Mouse (Mus musculus) brain, embryonic 14.5 days (tissue): ENCODE data around the gene Ss18l2.

Source experiments
- CTCF ChIP-seq: fragments of 200-500 bp; IDR thresholded peaks from 2 replicates; pipeline ENCODE4 v1.5.1; 2012; ENCODE audit warnings: inconsistent platforms, mild to moderate bottlenecking, moderate library complexity, borderline replicate concordance; ENCODE audit not compliant: insufficient read depth, insufficient read length; ENCODE audit errors: extremely low read depth
- POLR2A ChIP-seq: fragments of 200-500 bp; IDR thresholded peaks from 2 replicates; pipeline ENCODE4 v1.6.1; 2012; ENCODE audit warnings: mild to moderate bottlenecking, inconsistent platforms, borderline replicate concordance; ENCODE audit not compliant: poor library complexity, insufficient read depth, insufficient read length, severe bottlenecking; ENCODE audit errors: extremely low read depth

DNA sequence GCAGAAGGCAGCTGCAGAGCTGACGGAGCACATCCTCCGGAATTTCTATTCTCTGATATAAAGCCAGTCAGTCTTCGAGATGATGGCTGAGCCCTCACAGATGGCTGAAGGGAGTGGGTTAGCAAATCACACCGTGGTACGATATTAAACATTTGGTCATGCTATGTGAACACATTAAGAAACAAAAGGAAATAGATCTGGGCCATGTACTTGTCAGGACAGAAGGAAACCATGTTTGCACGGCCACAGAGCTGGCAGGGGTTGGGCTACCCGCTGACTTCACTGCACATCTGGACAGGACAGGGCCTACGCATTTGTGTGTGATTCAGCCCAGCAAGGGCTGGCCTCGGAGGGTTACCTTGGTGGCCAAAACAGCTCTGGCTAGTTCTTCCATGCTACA, 13.5 kb upstream of the Ss18l2 start:
- TF ChIP-seq CTCF (no peak), POLR2A (no peak)
